Mouse (Mus musculus) testis, adult 2 months (tissue): ENCODE measurements at regions not wholly inside any gene's neighbourhood (a gene's known extent, or its start where the extent isn't known, plus 50 kb on each side); places are given as distances from the start of the nearest gene placed in this dataset.

Experiments
- H3K27ac ChIP-seq: fragments of 200-500 bp; 2 replicates; pipeline ENCODE4 v1.5.1; 2012; ENCODE audit warnings: low read depth, low read length; ENCODE audit not compliant: control insufficient read depth, insufficient read depth
- H3K27me3 ChIP-seq: fragments of 200-500 bp; 2 replicates; pipeline ENCODE4 v1.6.1; 2012; ENCODE audit warnings: mild to moderate bottlenecking, low read length, moderate library complexity; ENCODE audit not compliant: control insufficient read depth, insufficient read depth
- H3K36me3 ChIP-seq: fragments of 200-500 bp; 2 replicates; pipeline ENCODE4 v1.6.1; 2012; ENCODE audit warnings: mild to moderate bottlenecking, low read length; ENCODE audit not compliant: control insufficient read depth, insufficient read depth
- H3K4me1 ChIP-seq: fragments of 200-500 bp; 2 replicates; pipeline ENCODE4 v1.6.1; 2012; ENCODE audit warnings: low read length; ENCODE audit not compliant: control insufficient read depth, insufficient read depth
- H3K4me3 ChIP-seq: fragments of 200-500 bp; 2 replicates; pipeline ENCODE4 v1.5.1; 2012; ENCODE audit warnings: low read depth, mild to moderate bottlenecking, low read length, moderate library complexity, mixed read lengths; ENCODE audit not compliant: control insufficient read depth
- CTCF ChIP-seq: fragments of 200-500 bp; IDR thresholded peaks from 2 replicates; pipeline ENCODE4 v1.5.1; 2012; ENCODE audit warnings: low read depth, mild to moderate bottlenecking, inconsistent platforms, low read length, moderate library complexity; ENCODE audit not compliant: control insufficient read depth, insufficient read depth, insufficient replicate concordance
- POLR2A ChIP-seq: fragments of 200-500 bp; IDR thresholded peaks from 2 replicates; pipeline ENCODE4 v1.6.1; 2012; ENCODE audit warnings: low read depth, mild to moderate bottlenecking, inconsistent platforms, low read length, moderate library complexity; ENCODE audit not compliant: control insufficient read depth

DNA sequence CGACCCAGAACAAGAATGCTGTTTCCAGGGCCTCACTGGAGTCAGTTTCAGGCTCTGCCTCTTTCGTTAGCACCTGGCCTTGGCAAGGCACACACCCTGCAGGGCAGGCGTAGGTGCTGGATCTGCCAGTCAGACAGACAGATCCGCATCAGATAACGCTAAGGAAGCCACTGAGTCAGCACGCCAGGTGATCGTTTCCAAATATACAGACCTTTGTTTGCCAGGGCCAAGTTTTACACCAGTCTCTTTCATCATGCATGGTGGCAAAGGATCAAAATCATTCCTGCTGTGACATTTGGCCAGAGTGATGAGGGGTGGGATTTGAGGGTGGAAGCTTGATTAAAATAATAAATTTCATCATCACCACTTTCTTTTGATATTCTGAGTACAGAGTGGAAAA is 411.0 kb downstream of the Ofcc1 start:
- TF ChIP-seq CTCF: no peak
- TF ChIP-seq POLR2A: no peak
- no peaks in the 10 kb centered on the region for H3K36me3 ChIP-seq
- H3K27me3 ChIP-seq: no peaks in the 10 kb centered on the region
- no peaks in the 10 kb centered on the region for H3K4me1 ChIP-seq
- H3K27ac ChIP-seq: no peak overlapping the region
- no peak overlapping the region for H3K4me3 ChIP-seq

DNA sequence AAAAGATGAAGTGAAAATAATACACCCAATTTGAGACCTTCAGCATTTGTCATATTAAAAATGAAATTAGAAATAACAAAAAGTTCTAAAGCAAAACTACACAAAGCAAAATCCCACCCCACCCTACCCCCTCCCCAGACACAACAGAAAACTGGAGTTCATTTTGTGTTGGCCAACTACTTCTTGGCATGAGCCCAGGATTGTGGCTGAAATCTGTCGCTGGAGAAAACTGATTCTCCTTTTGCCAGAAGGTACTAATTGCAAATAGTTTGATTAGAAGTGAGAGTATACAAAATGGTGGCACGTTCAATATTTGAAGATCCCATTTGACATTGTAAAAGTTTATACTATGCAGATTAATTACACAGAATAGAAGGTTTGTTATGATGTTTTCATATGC is 426.0 kb downstream of the Ofcc1 start:
- no peaks in the 10 kb centered on the region for H3K4me1 ChIP-seq
- H3K4me3 ChIP-seq: no peak overlapping the region
- H3K36me3 ChIP-seq: no peaks in the 10 kb centered on the region
- H3K27me3 ChIP-seq: no peaks in the 10 kb centered on the region
- H3K27ac ChIP-seq: no peak overlapping the region
- no peak for TF ChIP-seq CTCF
- TF ChIP-seq POLR2A: no peak

DNA sequence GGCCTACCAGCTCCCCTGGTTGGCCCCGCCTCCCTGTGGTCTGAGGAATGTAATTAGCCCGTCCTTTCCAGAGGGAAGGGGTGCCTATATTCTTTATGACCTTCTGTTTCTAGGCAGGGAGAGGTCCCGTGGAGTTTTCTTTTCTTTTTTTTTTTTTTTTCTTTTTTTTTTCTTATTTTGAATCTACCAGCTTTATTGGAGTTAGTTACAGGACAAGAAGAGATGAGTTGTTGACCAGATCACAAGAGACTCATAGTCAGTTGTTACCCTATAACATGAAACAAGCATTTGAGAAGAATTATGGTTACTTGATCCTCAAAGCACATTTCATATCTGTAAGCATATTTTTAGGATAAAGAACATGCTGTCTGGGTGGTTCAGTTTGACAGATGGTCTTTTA is 429.8 kb downstream of the Ofcc1 start:
- Histone ChIP-seq H3K27me3 (no peaks in the 10 kb centered on the region), H3K4me3 (no peak overlapping the region), H3K4me1 (no peaks in the 10 kb centered on the region), H3K27ac (no peak overlapping the region), H3K36me3 (no peaks in the 10 kb centered on the region)
- TF ChIP-seq CTCF (no peak), POLR2A (no peak)

DNA sequence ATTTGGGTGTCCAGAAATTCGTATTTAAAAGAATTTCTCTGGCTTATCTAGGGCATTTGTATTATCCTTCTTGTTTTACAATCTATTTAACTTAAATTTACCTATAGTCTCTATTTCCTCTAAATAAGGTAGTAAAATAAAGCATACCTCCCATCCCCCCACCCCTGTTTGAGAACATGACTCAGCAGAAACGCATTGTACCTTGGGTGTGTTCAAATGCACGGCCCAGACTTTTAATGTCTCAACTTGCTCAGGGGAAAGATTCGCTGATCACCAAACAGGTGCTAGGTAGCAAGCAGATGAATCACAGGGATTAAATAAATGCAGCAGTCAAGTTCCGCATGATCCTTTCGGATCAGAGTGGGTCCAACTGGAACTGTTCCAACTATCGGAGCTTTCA is 432.7 kb downstream of the Ofcc1 start:
- no peak for TF ChIP-seq POLR2A
- TF ChIP-seq CTCF: no peak
- Histone ChIP-seq H3K27ac (no peak overlapping the region), H3K4me3 (no peak overlapping the region), H3K36me3 (no peaks in the 10 kb centered on the region), H3K27me3 (no peaks in the 10 kb centered on the region), H3K4me1 (no peaks in the 10 kb centered on the region)

DNA sequence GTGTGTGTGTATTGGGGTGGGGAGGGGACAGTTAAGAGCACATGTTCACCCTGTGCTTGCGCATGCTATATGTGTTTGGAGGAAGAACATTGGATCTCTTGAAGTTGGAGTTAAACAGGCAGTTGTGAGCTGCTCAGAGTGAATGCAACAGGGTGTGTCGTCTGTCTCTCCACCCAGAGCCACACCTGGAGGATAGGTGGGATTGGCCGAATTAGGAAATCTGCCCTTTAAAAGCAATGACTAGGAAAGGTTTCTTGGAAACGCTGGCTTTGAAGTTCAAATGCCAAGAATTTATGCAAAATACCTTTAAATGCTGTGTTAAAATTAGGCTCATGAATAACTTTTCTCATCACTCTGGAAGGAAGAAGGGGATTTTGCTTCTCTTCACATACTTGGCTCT is 436.9 kb downstream of the Ofcc1 start:
- H3K4me3 ChIP-seq: no peak overlapping the region
- H3K36me3 ChIP-seq: no peaks in the 10 kb centered on the region
- H3K27me3 ChIP-seq: no peaks in the 10 kb centered on the region
- no peak overlapping the region for H3K27ac ChIP-seq
- no peaks in the 10 kb centered on the region for H3K4me1 ChIP-seq
- TF ChIP-seq CTCF: no peak
- no peak for TF ChIP-seq POLR2A

DNA sequence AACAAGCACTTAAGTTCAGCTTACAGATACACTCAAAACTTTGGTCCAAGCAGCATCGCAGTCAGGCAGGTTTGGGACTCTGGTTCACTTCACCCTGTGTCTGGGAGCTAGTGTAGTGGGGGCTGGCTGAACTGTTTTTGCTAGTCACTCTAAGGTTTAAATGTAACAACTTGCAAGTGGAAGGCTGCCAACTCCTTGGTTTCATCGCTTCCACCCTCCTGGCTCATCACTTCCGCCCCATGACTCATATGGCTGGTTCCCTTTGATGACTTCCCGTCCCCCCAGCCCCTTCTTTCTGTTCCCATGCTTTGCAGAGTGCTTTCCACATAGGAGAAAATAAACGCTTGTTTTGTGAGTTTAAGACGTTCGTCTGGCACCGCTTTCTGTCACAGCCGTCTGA is 438.1 kb downstream of the Ofcc1 start:
- no peak for TF ChIP-seq POLR2A
- TF ChIP-seq CTCF: no peak
- H3K27me3 ChIP-seq: no peaks in the 10 kb centered on the region
- no peak overlapping the region for H3K4me3 ChIP-seq
- no peak overlapping the region for H3K27ac ChIP-seq
- no peaks in the 10 kb centered on the region for H3K36me3 ChIP-seq
- no peaks in the 10 kb centered on the region for H3K4me1 ChIP-seq

DNA sequence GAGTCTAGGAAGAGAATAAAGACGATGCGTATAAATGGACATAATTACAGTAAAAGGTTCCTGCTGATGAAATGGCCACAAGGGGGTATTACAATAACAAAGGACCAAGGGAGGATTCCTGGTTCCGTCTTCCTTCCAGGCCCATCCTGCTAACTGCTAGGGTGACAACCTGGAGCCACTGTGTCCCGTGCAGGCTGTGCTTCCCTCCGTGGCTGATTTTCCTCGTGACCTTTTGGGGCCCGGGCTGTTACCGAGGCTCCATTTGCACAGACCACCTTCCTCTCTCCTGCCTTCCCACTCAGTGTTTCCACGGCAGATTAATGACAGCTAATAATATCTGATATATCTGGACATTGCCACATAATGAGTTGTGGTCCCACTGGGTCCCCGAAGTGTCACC is 453.5 kb downstream of the Ofcc1 start:
- Histone ChIP-seq H3K36me3 (no peaks in the 10 kb centered on the region), H3K4me3 (no peak overlapping the region), H3K27me3 (no peaks in the 10 kb centered on the region), H3K27ac (no peak overlapping the region), H3K4me1 (no peaks in the 10 kb centered on the region)
- TF ChIP-seq POLR2A (no peak), CTCF (no peak)

DNA sequence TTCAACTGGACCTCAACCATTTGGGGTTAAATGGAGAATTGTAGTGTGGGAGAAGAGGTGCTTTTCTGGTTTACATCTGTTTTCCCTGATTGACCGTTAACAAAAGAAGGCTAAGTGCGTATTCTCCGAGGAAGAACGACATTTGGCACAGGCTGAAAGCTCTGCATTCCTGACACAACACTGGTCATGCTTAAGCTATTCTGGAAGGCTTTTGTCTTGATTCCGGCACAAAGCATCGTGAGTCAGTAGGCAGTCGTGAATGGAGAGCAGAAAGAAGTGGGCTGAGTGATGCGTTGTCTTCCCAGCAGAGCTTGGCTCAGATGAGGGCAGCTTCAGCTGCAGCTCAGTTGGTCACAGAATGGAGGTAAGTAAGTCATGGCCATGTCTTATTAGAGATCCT is 457.0 kb downstream of the Ofcc1 start:
- TF ChIP-seq POLR2A (no peak), CTCF (no peak)
- no peaks in the 10 kb centered on the region for H3K27me3 ChIP-seq
- no peak overlapping the region for H3K4me3 ChIP-seq
- H3K36me3 ChIP-seq: no peaks in the 10 kb centered on the region
- no peak overlapping the region for H3K27ac ChIP-seq
- no peaks in the 10 kb centered on the region for H3K4me1 ChIP-seq
